Mouse (Mus musculus): Measurements from ENCODE around the gene Thsd7b. TPM values are rescaled to one million over a fixed set of nuclear protein-coding genes. Genes with fewer than 3 reads are reported as not detected.

The Thsd7b gene
- total RNA-seq, 1 experiment = 0.18 TPM

- no peak overlapping the region for H3K4me3 ChIP-seq (ENCODE audit: insufficient read depth in 1 of 2, low read depth in 1 of 2, low read length in 2 of 2, poor library complexity in 1 of 2, severe bottlenecking in 1 of 2)
These were observed 335.3 kb downstream of the Thsd7b start for GRCm38 (mm10) chr1:129608395-129608794.

GRCm38 (mm10) chr1:129616080-129616479 is 343.0 kb downstream of the Thsd7b start:
- in situ Hi-C loops (cut with MboI; ENCODE audit: low sequenced_read_pairs in 2 of 2, unreplicated experiment in 2 of 2) = no loop called here

More at GRCm38 (mm10) chr1:129608395-129608794, 335.3 kb downstream of the Thsd7b start:
- no peaks in the 10 kb centered on the region for H3K9me3 ChIP-seq (ENCODE audit: control insufficient read depth, insufficient read depth, low read depth, low read length)
- DNase-seq (ENCODE audit: low read depth, low spot score) = no peak
- no peak overlapping the region for H3K9ac ChIP-seq (ENCODE audit: insufficient read depth, low read depth, low read length, poor library complexity, severe bottlenecking)
- no peaks in the 10 kb centered on the region for H3K36me3 ChIP-seq (ENCODE audit: control insufficient read depth, insufficient read depth, low read length, poor library complexity, severe bottlenecking)
- in situ Hi-C loops (cut with MboI; ENCODE audit: low sequenced_read_pairs in 2 of 2, unreplicated experiment in 2 of 2) = no loop called here
- no peak for TF ChIP-seq CHD2 (IDR thresholded peaks at IDR 0.05; ENCODE audit: low read depth, low read length)
- TF ChIP-seq ZNF384 (IDR thresholded peaks at IDR 0.05; ENCODE audit: low read depth, low read length) = no peak
- H3K27ac ChIP-seq (ENCODE audit: insufficient read depth, low read depth, low read length, poor library complexity, severe bottlenecking) = no peak overlapping the region
- no peaks in the 10 kb centered on the region for H3K4me1 ChIP-seq (ENCODE audit: control insufficient read depth in 2 of 2, insufficient read depth in 2 of 2, low read length in 2 of 2, poor library complexity in 1 of 2)

GRCm38 (mm10) chr1:129619440-129620301 is 346.6 kb downstream of the Thsd7b start:
- TF ChIP-seq MAFK (IDR thresholded peaks at IDR 0.05; ENCODE audit: insufficient read depth, low read depth, low read length) = no peak
- TF ChIP-seq ZC3H11A (IDR thresholded peaks at IDR 0.05; ENCODE audit: borderline replicate concordance, low read depth, low read length) = no peak
- TF ChIP-seq ZNF384 (IDR thresholded peaks at IDR 0.05; ENCODE audit: low read depth, low read length) = no peak
- Histone ChIP-seq H3K4me1 (ENCODE audit: control insufficient read depth in 2 of 2, insufficient read depth in 2 of 2, low read length in 2 of 2, poor library complexity in 1 of 2) (no peaks in the 10 kb centered on the region), H3K4me3 (ENCODE audit: insufficient read depth in 1 of 2, low read depth in 1 of 2, low read length in 2 of 2, poor library complexity in 1 of 2, severe bottlenecking in 1 of 2) (no peak overlapping the region), H3K27ac (ENCODE audit: insufficient read depth, low read depth, low read length, poor library complexity, severe bottlenecking) (no peak overlapping the region), H3K9ac (ENCODE audit: insufficient read depth, low read depth, low read length, poor library complexity, severe bottlenecking) (no peak overlapping the region), H3K36me3 (ENCODE audit: control insufficient read depth, insufficient read depth, low read length, poor library complexity, severe bottlenecking) (no peaks in the 10 kb centered on the region), H3K9me3 (ENCODE audit: control insufficient read depth, insufficient read depth, low read depth, low read length) (no peaks in the 10 kb centered on the region)
- in situ Hi-C loops (cut with MboI; ENCODE audit: low sequenced_read_pairs in 2 of 2, unreplicated experiment in 2 of 2) = no loop called here
- no peak for DNase-seq (ENCODE audit: low read depth, low spot score)

More at GRCm38 (mm10) chr1:129616080-129616479, 343.0 kb downstream of the Thsd7b start:
- no peak overlapping the region for H3K9ac ChIP-seq (ENCODE audit: insufficient read depth, low read depth, low read length, poor library complexity, severe bottlenecking)
- DNase-seq (ENCODE audit: low read depth, low spot score) = no peak
- H3K27ac ChIP-seq (ENCODE audit: insufficient read depth, low read depth, low read length, poor library complexity, severe bottlenecking) = no peak overlapping the region
- no peaks in the 10 kb centered on the region for H3K36me3 ChIP-seq (ENCODE audit: control insufficient read depth, insufficient read depth, low read length, poor library complexity, severe bottlenecking)
- no peaks in the 10 kb centered on the region for H3K9me3 ChIP-seq (ENCODE audit: control insufficient read depth, insufficient read depth, low read depth, low read length)
- TF ChIP-seq CHD2 (IDR thresholded peaks at IDR 0.05; ENCODE audit: low read depth, low read length) = no peak
- no peak for TF ChIP-seq MAFK (IDR thresholded peaks at IDR 0.05; ENCODE audit: insufficient read depth, low read depth, low read length)
- no peak for TF ChIP-seq ZNF384 (IDR thresholded peaks at IDR 0.05; ENCODE audit: low read depth, low read length)
- TF ChIP-seq ZC3H11A (IDR thresholded peaks at IDR 0.05; ENCODE audit: borderline replicate concordance, low read depth, low read length) = no peak
- TF ChIP-seq HCFC1 (IDR thresholded peaks at IDR 0.05; ENCODE audit: borderline replicate concordance, insufficient read depth, low read length) = no peak
- no peaks in the 10 kb centered on the region for H3K4me1 ChIP-seq (ENCODE audit: control insufficient read depth in 2 of 2, insufficient read depth in 2 of 2, low read length in 2 of 2, poor library complexity in 1 of 2)
- H3K4me3 ChIP-seq (ENCODE audit: insufficient read depth in 1 of 2, low read depth in 1 of 2, low read length in 2 of 2, poor library complexity in 1 of 2, severe bottlenecking in 1 of 2) = no peak overlapping the region

- TF ChIP-seq MAFK (IDR thresholded peaks at IDR 0.05; ENCODE audit: insufficient read depth, low read depth, low read length) (no peak), HCFC1 (IDR thresholded peaks at IDR 0.05; ENCODE audit: borderline replicate concordance, insufficient read depth, low read length) (no peak), ZNF384 (IDR thresholded peaks at IDR 0.05; ENCODE audit: low read depth, low read length) (no peak), ZC3H11A (IDR thresholded peaks at IDR 0.05; ENCODE audit: borderline replicate concordance, low read depth, low read length) (no peak), CHD2 (IDR thresholded peaks at IDR 0.05; ENCODE audit: low read depth, low read length) (no peak)
- in situ Hi-C loops (cut with MboI; ENCODE audit: low sequenced_read_pairs in 2 of 2, unreplicated experiment in 2 of 2) = no loop called here
These were observed 351.4 kb downstream of the Thsd7b start for GRCm38 (mm10) chr1:129624519-129624918.

More at GRCm38 (mm10) chr1:129624519-129624918, 351.4 kb downstream of the Thsd7b start:
- Histone ChIP-seq H3K4me3 (ENCODE audit: insufficient read depth in 1 of 2, low read depth in 1 of 2, low read length in 2 of 2, poor library complexity in 1 of 2, severe bottlenecking in 1 of 2) (no peak overlapping the region), H3K9ac (ENCODE audit: insufficient read depth, low read depth, low read length, poor library complexity, severe bottlenecking) (no peak overlapping the region), H3K9me3 (ENCODE audit: control insufficient read depth, insufficient read depth, low read depth, low read length) (no peaks in the 10 kb centered on the region), H3K36me3 (ENCODE audit: control insufficient read depth, insufficient read depth, low read length, poor library complexity, severe bottlenecking) (no peaks in the 10 kb centered on the region), H3K27ac (ENCODE audit: insufficient read depth, low read depth, low read length, poor library complexity, severe bottlenecking) (no peak overlapping the region), H3K4me1 (ENCODE audit: control insufficient read depth in 2 of 2, insufficient read depth in 2 of 2, low read length in 2 of 2, poor library complexity in 1 of 2) (no peaks in the 10 kb centered on the region)
- DNase-seq (ENCODE audit: low read depth, low spot score) = no peak

Data from ES-E14 (cell line).